Mouse (Mus musculus): Measurements from ENCODE around the gene Csnk1g2.

- TF ChIP-seq CTCF (IDR thresholded peaks at IDR 0.05; ENCODE audit: control insufficient read depth, insufficient read depth, low read length) (no peak), POLR2A (IDR thresholded peaks at IDR 0.05; ENCODE audit: borderline replicate concordance, control insufficient read depth, low read depth, low read length) (no peak)
These were observed 64.0 kb downstream of the Csnk1g2 start for GRCm38 (mm10) chr10:80686617-80687016.

Data from bone marrow, adult 2 months (tissue).